Mouse (Mus musculus): ENCODE results near the gene Erbin. TPM values are rescaled to one million over a fixed set of nuclear protein-coding genes. Genes with fewer than 3 reads are reported as not detected.

Erbin gene
- polyA plus RNA-seq, 2 experiments from 2014 or later = 36.4 to 47.1 TPM

- ATAC-seq = no peak
Observed at GRCm38 (mm10) chr13:103806210-103806851, 114.0 kb downstream of the Erbin start.

DNA sequence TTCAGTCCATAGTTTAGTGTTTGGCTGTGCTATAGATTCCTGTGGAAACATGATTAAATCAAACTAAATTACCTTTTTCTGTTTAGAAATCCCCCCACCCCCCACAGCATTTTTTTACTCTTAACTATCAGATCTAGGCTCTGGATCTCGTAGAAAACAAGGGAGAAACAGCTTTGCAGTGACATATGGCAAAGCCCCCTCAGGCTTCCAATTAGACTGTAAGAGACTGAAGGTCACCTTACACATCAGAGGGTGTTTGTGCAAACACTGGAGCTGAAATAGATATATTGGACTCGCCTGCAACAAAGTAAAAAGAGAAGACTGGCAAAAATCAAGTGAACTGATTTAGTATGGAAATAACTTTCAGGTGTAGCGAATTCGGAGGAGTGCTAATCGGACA is 116.6 kb downstream of the Erbin start:
- no peak for ATAC-seq

DNA sequence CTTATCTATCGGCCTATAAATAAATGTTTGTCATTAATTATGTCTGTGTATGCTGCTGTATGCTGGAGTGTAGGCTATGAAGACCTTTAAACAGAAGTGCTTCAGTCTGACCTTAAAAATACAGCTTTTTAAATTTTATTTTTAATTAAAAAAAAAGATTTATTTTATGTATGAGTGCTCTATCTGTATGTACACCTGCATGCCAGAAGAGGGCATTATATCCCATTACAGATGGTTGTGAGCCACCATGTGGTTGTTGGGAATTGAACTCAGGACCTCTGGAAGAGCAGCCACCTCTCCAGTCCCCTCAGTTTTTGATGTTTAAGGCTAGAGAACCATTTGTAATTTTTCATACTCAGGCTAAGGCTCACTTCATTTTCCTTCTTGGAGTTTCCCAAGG is 119.3 kb downstream of the Erbin start:
- ATAC-seq = no peak

DNA sequence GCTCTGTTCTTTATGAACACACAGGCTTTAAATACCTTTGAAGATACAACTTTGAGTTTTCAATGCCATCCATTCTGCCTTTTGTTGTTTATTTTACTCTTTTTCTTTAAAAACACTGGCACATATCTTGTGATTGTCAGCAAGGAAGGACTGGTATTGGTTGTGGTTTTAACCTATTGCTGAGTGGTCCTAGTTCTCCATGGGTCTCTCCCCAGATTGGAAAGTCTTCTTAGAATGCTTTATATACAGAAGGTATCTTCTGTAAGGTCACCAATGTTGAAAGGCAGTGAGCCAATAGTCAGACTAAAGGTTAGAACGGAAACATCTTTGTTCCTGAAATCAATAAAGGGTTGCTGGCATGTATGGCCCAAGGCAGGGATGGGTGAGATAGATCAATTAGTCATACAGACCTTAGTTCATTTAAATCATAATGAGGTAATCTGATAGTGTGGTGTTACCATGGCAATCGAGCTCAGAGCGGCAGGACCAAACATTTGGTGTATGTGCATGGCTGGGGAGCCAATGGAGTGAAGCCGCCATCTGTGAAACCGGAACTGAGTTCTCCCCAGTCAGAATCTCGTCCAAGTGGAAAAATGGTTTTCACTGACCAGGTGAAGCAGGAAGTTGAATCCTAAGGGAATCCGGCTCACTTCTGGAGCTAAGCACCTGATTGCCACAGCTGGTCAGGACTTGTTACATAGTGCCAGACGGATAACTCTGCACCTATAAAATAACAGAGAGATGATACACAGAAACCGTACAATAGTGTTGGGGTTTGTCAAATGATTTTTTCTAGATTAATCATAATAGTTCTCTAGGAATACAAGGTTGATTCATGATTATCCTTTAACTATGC is 125.4 kb downstream of the Erbin start:
- ATAC-seq = no peak

DNA sequence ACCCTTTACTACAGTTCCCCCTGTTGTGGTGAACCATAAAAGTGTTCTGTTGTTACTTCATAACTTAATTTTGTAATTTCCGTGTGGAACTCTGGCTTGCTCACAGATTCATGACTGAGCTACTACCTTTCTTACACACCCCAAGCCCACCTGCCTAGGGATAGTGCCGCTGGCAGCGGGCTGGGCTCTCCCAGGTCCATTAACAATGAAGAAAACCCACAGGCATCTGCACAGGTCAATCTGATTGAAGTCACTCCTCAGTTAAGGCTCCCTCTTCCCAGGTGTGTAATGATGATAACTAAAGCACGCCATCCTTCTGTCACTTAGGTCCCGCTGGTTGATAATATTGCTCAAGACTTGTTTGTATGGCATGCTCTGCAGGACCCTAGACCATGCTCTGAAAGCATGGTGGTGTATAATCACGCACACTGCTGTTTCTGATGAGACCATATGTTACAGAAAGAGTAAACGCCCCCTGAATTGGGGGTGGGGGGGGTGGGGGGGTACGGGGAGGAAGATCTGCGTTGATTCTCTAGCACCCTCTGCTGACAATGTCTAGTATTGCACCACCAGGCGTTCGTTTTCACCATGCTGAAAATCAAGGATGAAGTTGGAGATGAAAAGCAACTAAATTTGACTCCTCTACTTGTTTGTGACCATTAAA is 140.3 kb downstream of the Erbin start:
- no peak for ATAC-seq

DNA sequence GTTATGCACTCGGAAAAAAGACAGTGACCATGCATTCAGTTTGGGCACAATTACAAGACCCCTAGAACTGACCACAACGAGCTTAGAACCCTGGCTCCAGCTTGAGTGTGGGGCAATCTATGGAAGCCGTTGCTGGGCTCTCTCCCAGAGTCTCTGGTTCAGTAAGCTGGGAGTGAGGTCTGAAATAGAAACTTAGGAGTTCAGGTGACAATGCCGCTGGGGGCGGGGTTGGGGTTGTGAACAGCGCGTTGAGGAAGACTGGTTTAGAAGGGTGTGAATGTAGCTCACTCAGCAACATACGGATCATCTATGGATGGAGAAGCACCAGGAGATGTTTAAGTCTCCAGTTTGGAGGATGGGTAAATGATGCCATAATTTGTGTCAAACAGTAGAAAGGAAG is 143.2 kb downstream of the Erbin start:
- no peak for ATAC-seq

- peak; percentile 77 for ATAC-seq
Observed at GRCm38 (mm10) chr13:103774119-103774757, 146.1 kb downstream of the Erbin start, which contains the start of gene Srek1. Gene Srek1 (minus strand): TSS chr13:103774608.

DNA sequence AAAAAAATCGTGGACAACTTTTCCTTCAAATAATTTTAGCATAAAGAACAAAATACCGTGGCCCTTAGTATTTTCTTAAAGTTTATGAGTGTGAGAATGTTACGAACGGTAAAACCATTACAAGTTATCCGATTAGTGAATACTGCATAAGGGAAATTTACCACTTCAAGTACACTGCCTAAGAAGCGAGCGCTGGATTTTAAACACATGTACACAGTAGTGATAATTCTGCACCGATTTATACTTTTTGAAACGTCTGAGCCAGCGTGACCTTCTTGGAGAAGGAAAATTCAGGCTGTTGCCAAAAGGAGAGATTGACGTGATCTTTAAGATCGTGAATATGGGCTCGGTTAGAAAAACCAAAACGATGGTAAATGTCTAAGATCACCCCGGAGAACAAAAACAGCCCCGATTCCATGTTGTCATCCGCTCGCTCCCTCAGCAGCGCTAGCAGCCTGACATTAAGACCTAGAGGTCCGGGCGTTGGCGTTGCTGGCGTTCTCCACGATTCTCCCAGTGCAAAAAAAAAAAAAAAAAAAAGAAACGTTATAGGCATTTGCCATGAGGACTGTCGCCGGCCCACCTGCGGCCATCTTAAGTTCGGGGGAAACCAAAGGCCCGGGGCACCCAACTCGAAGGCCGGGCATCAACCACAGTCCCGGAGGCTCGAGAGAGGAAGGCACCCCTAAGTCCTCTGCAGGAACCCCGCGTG is 146.8 kb downstream of the Erbin start:
- ATAC-seq = peak; percentile 41

DNA sequence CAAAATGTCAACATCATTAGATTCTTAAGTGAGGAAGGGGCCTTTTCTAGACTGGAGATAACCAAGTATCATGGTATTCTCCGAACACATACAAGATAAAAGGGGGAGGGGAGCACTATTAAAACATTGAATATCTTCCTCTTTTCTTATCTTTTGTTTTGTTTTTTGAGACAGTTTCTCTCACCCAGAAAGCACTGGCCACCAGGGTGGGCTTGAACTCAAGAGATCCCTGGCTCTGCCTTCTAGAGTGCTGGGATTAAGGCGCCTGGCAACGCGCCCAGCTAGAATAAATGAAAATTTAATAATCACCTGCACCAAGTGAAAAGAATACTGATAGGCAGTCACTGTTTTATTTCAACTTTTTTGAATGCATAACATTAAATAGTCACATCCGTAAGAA is 147.4 kb downstream of the Erbin start:
- no peak for ATAC-seq

DNA sequence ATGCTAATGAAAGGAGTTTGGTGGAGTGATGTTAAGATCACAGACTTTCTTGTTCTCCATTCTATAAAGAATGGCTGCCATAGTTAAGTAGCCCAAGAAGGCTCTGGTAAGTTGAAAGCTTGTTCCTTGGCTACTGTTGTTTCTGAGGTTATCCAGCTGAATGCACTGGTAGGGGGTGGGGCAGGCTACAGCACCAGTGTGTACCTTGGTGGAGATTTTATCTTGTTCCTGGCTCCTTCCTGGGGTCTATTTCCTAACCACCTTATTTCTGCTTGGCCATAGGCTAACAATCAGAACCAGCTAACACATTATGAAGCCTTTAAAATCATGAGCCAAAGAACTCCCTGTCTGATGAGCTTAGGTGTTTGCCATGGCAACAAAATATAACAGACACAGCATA is 149.5 kb downstream of the Erbin start:
- ATAC-seq = no peak

Other genes with a start within 250 kb of the Erbin start
- 10 to 100 TPM; 59.8 to 75.0 TPM for gene Srek1, start 145.9 kb downstream of the Erbin start, polyA plus RNA-seq (2017; shearing (Covaris generic))
- 1 to 10 TPM; 6.3 to 8.3 TPM for gene Nln, start 189.1 kb upstream of the Erbin start, polyA plus RNA-seq (2017; shearing (Covaris generic))
- under 1 TPM; 0.15 to 0.42 TPM for gene Sgtb, start 189.2 kb upstream of the Erbin start, polyA plus RNA-seq (2017; shearing (Covaris generic))

All from activated CD4-positive, CD25-positive, alpha-beta regulatory T cell, adult 4 months (primary cell).